Mouse (Mus musculus) spleen, postnatal 4 days (tissue): ENCODE measurements around the gene Hhatl.

Experiments used
- DNase-seq, 2 experiments: peaks; one replicate each; pipeline ENCODE4 v3.0.0; 2022; ENCODE audit warnings: low spot score in 2 of 2

Hhatl gene

DNA sequence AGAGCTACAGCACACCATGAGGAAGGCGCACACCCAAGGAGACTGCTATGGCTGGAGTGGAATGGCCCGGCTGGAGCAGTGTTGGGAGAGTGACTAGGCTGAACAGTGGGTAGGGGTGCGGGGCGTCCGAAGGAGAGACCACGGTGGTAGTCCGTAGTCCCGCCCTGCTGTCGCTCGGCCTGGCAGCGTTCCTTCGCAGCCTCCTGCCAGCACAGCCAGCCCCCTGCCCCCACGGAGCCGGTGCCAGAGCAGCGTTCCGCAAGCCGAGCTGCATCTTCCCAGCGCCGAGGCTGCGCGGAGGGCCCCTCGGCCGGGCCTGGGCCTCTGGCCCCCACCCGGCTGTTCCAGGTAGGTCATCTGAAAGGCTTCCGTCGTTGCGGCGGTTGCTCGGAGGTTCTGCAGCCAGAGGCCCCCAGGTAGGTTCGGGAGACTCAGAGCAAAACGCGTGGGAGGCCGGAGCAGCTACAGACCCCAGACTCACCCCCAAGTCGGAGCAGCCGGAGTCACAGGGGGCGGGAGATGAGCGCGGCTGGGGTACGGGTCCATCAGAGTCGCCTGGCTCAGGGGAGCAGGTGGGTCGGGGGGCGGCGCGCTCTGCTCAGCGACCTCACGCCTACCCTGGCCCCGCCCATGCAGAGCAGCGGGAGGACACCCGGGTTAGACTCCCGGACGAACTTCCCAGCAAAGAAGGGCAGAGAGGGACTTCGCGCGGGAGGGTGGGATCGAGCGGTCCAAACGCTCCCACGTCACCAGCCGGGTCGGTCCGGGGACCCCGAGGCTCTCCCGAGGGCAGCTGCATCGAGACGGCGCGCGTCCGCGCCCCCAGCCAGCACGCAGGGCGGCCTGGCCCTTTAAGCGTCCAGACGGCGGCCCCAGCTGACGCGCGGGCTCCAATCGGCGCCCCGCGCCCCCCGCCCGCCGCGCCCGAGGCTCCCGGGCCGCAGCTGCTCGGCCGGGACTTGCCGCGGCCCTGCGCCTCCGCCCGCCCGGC is 32.9 kb downstream of the Hhatl start, which contains the start of gene Zfp651:
TSS of gene Zfp651 (plus strand) at position 240 of the 991 bp plus-strand sequence.
- DNase-seq = peak in 1 of 2 experiments; percentile 68

DNA sequence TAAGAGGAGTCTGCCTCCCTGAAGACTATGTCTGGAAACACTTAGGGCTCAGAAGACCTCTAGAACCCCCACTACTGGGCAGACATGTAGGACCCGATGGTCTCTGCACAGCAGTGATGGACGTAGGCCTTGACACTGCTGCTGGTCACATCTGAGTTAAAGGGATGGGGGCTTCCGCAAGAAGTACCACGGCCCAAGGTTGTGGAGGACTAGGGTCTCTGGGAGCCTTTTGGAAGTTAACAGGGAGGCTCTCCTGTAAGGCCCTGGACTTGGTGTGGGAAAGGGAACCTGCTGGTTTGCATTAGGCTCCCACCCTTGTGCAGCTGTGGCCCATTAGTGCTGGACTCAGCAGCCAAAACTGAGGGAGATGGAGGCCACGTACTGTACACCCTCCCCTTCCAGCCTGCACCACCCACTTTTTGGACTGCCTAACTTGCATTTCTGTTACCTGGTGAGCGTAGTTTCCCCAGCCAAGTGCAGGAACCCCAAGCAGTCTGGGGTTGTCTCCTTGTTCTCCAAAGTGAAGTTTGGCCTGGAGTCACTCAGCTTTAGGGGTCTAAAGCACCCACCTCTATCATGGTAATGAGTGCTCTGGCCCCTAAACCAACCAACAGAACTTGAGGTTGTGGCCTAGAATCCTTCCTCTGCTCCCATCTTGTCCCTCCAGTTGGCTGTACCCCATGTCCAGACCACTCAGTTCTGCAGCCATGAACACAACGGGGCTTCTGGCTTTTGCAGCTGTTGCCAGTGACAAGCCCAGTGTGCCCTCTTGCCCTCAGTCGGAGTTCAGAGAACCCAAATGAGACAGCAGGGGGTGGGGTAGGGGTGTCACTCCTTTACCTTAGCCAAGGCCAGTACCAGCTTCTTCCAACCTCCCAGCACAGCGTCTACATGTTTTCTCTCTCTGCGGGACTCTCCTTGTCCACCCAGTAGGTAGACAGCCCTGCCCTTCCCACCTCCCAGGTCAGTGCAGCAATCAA is 34.2 kb downstream of the Hhatl start:
- peak in 1 of 2 experiments; percentile 60 for DNase-seq

DNA sequence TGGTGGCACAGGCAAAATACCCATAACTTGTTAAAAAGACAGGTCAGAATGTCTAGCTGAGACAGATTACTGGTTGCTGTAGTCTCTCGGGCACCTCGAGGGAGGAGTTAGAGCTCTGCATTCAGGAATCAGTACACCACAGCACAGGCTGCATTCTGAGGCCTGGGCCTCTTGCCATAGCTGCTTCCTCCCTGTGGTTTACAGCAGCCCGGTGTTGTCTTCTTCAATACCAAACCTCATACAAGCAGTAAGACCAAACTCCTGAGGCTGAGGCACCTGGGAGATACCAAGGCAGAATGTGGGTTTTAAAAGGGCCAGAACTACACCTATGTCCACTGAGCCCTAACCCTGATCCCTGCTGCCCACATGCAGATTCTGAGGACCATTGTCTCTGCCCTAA is 34.9 kb downstream of the Hhatl start:
- DNase-seq = peak in 1 of 2 experiments; percentile 58

DNA sequence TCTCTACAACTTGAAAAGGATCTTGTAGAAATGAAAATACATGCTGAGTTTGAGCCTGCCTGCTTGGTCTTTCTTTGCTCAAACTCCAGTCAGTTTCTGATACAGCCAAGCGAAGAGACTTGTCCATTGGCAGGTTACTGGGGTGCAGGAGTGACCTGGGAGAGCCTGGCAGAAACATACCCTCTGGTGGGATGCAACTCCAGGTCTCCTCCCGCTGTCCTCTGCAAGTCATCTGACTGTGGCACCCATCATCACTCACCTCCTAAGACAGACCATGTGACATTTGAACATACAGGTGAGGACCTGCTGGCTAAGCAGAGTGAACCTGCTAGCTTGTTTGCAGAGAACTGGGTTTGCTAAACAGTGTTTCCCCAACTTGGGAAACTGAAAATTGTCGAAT is 35.5 kb downstream of the Hhatl start:
- DNase-seq = no peak

DNA sequence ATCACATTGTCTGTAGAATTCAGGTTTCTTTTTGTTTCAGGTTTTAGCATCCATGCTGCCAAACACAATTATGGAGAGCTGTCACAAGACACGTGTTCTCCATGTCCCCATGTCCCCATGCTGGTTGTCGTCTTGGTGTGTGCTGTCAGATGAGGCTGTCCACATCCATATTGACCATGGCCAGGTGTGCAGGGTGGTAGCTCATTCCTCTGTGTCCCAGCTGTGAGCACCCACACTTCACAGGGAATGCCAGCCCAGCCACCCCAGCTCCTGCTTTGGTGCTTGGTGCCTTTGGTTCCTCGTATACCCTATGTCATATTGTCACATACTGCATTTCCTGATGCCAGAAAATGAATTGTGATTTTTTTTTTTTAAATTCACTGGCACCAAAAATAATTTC is 37.7 kb downstream of the Hhatl start:
- no peak for DNase-seq

DNA sequence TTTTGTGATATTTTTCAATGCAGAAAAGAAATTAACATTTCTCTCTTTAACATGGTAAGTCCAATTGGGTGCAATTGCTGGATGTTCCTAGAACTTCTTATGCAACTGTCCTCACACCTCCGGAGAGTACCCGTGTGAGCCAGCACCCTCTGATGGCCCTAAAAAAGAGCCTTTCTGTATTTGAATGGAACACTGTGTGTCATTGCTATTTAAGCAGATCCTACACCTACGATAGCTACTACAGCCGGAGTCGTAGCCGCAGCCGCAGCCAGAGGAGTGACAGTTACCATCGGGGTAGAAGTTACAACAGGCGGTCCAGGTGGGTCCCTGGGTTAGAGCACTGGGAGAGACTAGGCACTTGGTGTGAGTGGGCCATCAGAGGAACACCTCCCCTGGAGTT is 39.5 kb downstream of the Hhatl start:
- DNase-seq = no peak

DNA sequence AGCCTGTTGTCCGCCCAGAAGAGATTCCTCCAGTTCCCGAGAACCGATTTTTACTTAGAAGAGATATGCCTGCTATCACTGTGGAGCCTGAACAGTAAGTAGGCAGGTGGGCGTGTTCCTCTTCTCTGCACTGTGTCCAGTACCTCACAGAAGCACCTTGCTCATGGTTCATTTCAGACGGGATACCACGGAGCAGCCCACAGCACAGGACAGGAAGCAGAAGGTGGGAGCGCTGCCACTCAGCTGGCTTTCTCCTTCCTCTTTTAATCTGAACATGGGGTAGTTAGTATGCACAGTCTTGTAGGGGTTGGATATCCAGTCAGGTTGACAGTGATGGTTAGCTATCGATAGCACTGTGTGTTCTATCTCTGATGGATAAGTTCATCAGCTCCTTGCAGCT is 48.3 kb downstream of the Hhatl start:
- no peak for DNase-seq

DNA sequence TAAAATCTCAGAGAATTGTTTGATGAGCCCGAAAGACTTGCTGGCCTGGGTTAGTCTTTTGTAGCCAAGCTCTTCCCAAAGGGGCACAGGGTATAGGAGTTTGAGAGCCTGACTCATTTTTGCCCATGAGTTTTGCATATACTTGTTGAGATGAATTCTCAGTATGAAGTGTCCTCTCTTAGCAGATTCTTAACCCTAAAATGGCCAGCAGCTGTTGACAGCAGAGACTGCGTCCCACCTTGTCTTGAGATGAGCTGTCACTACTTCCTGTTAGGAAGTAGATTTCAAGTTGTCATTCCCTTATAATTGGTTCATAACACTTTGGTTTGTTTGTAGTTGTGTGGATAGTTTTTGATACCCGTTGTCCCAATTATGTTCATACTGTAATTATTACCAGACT is 51.1 kb downstream of the Hhatl start:
- no peak for DNase-seq

DNA sequence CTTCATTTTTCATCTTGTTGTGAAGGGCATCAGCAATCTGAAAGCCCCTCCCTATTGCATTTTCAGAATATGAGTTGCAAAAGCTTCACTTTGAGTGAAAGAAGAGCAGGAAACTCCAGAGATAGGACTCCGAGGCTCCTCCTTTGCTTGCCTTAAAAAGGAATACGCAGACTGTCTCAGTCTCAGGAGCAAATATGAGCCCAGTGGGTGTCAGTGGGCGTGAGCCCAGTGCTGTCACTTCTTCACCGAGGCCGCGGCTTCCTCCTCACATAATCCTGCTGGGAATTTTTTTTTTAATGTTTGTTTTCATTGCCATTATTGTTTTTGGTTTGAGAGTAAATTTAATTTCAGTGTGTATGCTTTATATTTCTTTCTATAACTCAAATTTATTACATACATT is 51.8 kb downstream of the Hhatl start:
- DNase-seq = no peak
